Mouse (Mus musculus) CH12.LX (cell line): ENCODE measurements around the gene Nktr. TPM values are rescaled to one million over a fixed set of nuclear protein-coding genes. Genes with fewer than 3 reads are reported as not detected.

Source experiments
- DNase-seq: peaks from one replicate; pipeline ENCODE4 v3.0.0-alpha.2; 2013; ENCODE audit errors: extremely low read depth
- H3K27ac ChIP-seq: 2 replicates; pipeline ENCODE4 v1.5.1; 2012; ENCODE audit warnings: low read depth, mild to moderate bottlenecking, control low read depth, moderate library complexity; ENCODE audit not compliant: insufficient read depth
- H3K27me3 ChIP-seq: replicated peaks from 2 replicates; pipeline ENCODE3; 2012; ENCODE audit warnings: inconsistent platforms
- H3K36me3 ChIP-seq, 2 experiments: replicated peaks in 1 of 2; 2 replicates each; pipeline versions ENCODE3 to v1.6.1; 2012; ENCODE audit warnings: inconsistent platforms in 1 of 2, low read length in 1 of 2, mild to moderate bottlenecking in 1 of 2, mixed read lengths in 1 of 2, moderate library complexity in 1 of 2; ENCODE audit not compliant: control insufficient read depth in 1 of 2, insufficient read depth in 1 of 2
- H3K4me1 ChIP-seq, 2 experiments: 2 replicates each; pipeline ENCODE4 v1.6.1; 2012; ENCODE audit warnings: inconsistent platforms in 1 of 2, moderate library complexity in 1 of 2; ENCODE audit not compliant: insufficient read depth in 2 of 2, control insufficient read depth in 1 of 2
- H3K4me2 ChIP-seq: 2 replicates; pipeline ENCODE4 v1.6.1; 2012; ENCODE audit warnings: low read depth, mild to moderate bottlenecking, control low read depth; ENCODE audit not compliant: poor library complexity, insufficient read depth, severe bottlenecking
- H3K4me3 ChIP-seq, 3 experiments: fragments of 150-350 bp in 1 of 3; sonication (generic) in 1 of 3; replicated peaks in 1 of 3; 2 replicates each; pipeline versions ENCODE3 to v1.5.1; 2011 to 2012; ENCODE audit warnings: low read depth in 2 of 3, low read length in 2 of 3, mild to moderate bottlenecking in 2 of 3, moderate library complexity in 2 of 3, control low read depth in 1 of 3, improper control_type of control experiment in 1 of 3, inconsistent platforms in 1 of 3, mixed read lengths in 1 of 3; ENCODE audit not compliant: poor library complexity in 1 of 3
- H3K79me2 ChIP-seq: replicated peaks from 2 replicates; pipeline ENCODE4 v1.6.1; 2012; ENCODE audit warnings: mild to moderate bottlenecking, moderate library complexity; ENCODE audit not compliant: control insufficient read depth, poor library complexity, insufficient read depth, severe bottlenecking; ENCODE audit errors: extremely low read depth
- H3K9ac ChIP-seq: 2 replicates; pipeline ENCODE4 v1.6.1; 2012; ENCODE audit warnings: low read depth, mild to moderate bottlenecking, control low read depth, moderate library complexity; ENCODE audit not compliant: insufficient read depth
- H3K9me3 ChIP-seq: replicated peaks from 2 replicates; pipeline ENCODE3; 2012; ENCODE audit warnings: low read length, inconsistent platforms, mixed read lengths
- ETS1 ChIP-seq: conservative IDR thresholded peaks from 2 replicates; pipeline ENCODE4 v1.6.1; 2012; ENCODE audit warnings: low read depth, mild to moderate bottlenecking, inconsistent platforms, low read length, improper control_type of control experiment, moderate library complexity
- HCFC1 ChIP-seq: IDR thresholded peaks from 2 replicates; pipeline ENCODE4 v1.6.1; 2012; ENCODE audit warnings: low read depth, mild to moderate bottlenecking, inconsistent platforms, low read length, improper control_type of control experiment
- MXI1 ChIP-seq: IDR thresholded peaks from 2 replicates; pipeline ENCODE4 v1.6.1; 2011; ENCODE audit warnings: mild to moderate bottlenecking, low read depth, low read length, improper control_type of control experiment
- MYC ChIP-seq: IDR thresholded peaks from 2 replicates; pipeline ENCODE4 v1.6.1; 2011; ENCODE audit warnings: low read depth, mild to moderate bottlenecking, improper control_type of control experiment, low read length
- POLR2A ChIP-seq: IDR thresholded peaks from 2 replicates; pipeline ENCODE4 v1.6.1; 2011; ENCODE audit warnings: low read depth, mild to moderate bottlenecking, improper control_type of control experiment, low read length
- TCF12 ChIP-seq: IDR thresholded peaks from 2 replicates; pipeline ENCODE4 v1.6.1; 2014; ENCODE audit warnings: low read depth, mild to moderate bottlenecking, inconsistent platforms, low read length, improper control_type of control experiment
- USF2 ChIP-seq: conservative IDR thresholded peaks from 2 replicates; pipeline ENCODE4 v1.6.1; 2011; ENCODE audit warnings: low read depth, low read length, improper control_type of control experiment
- ZC3H11A ChIP-seq: IDR thresholded peaks from 2 replicates; pipeline ENCODE4 v1.6.1; 2012; ENCODE audit warnings: low read depth, mild to moderate bottlenecking, inconsistent platforms, low read length, improper control_type of control experiment
- ZKSCAN1 ChIP-seq: IDR thresholded peaks from 2 replicates; pipeline ENCODE4 v1.6.1; 2012; ENCODE audit warnings: low read depth, inconsistent platforms, low read length, improper control_type of control experiment, borderline replicate concordance
- ZMIZ1 ChIP-seq: IDR thresholded peaks from 2 replicates; pipeline ENCODE4 v1.6.1; 2012; ENCODE audit warnings: low read depth, mild to moderate bottlenecking, inconsistent platforms, low read length, improper control_type of control experiment
- dilution Hi-C: fragments of 300-500 bp; cut with MboI; formaldehyde crosslinking; loops from 2 replicates; pipeline ENCODE4 v1.14.3; 2020; ENCODE audit warnings: low sequenced_read_pairs; ENCODE audit not compliant: extremely low pct_unique_long_range_greater_than_20kb, extremely low pct_ligation_motif_present
- in situ Hi-C: fragments of 300-500 bp; cut with MboI; formaldehyde crosslinking; loops from 3 replicates; pipeline ENCODE4 v1.14.3; 2019; ENCODE audit warnings: low sequenced_read_pairs, low pct_ligation_motif_present, low pct_unique_long_range_greater_than_20kb, mixed read lengths
- polyA plus RNA-seq: library from polyadenylated mRNA; unstranded; fragments of >175 nt; gene quantifications from 2 replicates; pipeline ENCODE4 v1.2.1, GENCODE M21; 2012; ENCODE audit warnings: low read depth; ENCODE audit not compliant: insufficient read length
- total RNA-seq, 2 experiments: library from RNA; depleted of rRNA; stranded (reverse); fragments of 300-350 nt in 1 of 2; fragments of >200 nt in 1 of 2; gene quantifications; 2 replicates each; pipeline ENCODE4 v1.2.3; 2012 to 2014

Gene Nktr
- total and polyA plus RNA-seq, 3 experiments: 31.0 to 65.0 (median 32.2) TPM

DNA sequence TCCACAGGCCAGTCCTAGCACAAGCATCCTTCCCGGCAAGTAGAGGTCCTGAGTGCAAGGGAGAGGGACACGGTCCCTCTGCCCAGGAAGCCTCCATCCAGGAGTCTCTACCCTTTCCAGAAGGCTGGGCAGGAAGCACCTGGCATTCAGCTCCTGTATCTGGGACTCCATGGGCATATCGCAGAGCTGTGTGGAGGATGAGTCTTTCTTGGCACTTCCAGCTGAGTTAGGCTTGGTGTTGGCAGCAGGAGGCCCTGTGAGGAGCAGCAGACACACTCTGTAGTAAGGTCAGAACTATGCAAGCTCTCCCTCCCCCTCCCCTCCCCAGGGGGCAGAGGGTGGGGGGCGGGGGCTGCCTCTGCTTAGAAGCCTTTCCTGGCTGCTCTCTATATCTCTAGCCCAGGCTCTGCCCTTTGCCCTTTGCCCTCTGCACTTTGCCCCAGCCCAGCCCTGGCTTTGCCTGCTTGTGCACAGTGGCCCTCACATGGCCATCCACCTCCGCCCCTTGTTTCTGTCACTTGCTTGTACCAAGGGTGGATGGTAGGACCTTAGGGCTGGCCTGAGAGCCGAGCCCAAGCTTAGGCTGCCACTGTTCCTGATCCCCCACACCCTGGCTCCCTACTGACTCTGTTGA, 80.0 kb downstream of the Nktr start:
- in situ Hi-C loops (no loop called here), dilution Hi-C loops (no loop called here)
- peaks cover 85% of the 10 kb centered on the region for H3K27me3 ChIP-seq
- H3K9ac ChIP-seq: no peak overlapping the region
- H3K4me1 ChIP-seq: no peaks in the 10 kb centered on the region; a peak in 1 of 4 replicates
- no peak overlapping the region for H3K4me3 ChIP-seq
- no peaks in the 10 kb centered on the region for H3K9me3 ChIP-seq
- no peak overlapping the region for H3K27ac ChIP-seq
- H3K36me3 ChIP-seq: no peaks in the 10 kb centered on the region
- no peak for DNase-seq
- H3K79me2 ChIP-seq: no peaks in the 10 kb centered on the region
- no peak overlapping the region for H3K4me2 ChIP-seq
- no peak for TF ChIP-seq HCFC1
- no peak for TF ChIP-seq USF2
- TF ChIP-seq ZMIZ1: no peak
- TF ChIP-seq POLR2A: no peak
- TF ChIP-seq ETS1: no peak

DNA sequence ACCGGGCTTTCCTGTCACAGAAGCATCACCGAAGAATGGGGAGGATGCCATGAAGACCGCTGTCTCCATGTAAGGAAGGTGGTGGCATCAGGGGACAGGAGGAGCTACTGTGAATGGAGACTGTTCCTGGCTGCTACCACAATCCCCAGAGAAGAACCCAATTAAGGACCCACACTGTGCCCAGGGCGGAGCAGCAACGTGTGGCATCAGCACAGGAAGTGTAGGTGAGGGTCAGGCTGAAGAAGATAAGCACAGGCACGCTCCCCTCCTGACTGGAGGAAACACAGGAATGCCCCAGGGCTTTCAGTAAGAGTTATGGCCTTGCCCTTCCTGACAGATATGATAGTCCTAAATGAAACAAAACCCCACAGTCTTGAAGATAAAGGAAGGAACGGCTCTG, 83.8 kb downstream of the Nktr start:
- DNase-seq: no peak
- no peak for TF ChIP-seq ZC3H11A
- TF ChIP-seq TCF12: no peak
- no peak for TF ChIP-seq ZKSCAN1
- TF ChIP-seq MYC: no peak
- no peak for TF ChIP-seq MXI1
- dilution Hi-C loops (no loop called here), in situ Hi-C loops (no loop called here)
- H3K79me2 ChIP-seq: no peaks in the 10 kb centered on the region
- no peak overlapping the region for H3K9ac ChIP-seq
- no peaks in the 10 kb centered on the region; a peak in 1 of 4 replicates for H3K4me1 ChIP-seq
- H3K4me3 ChIP-seq: no peak overlapping the region
- H3K9me3 ChIP-seq: no peaks in the 10 kb centered on the region
- no peak overlapping the region for H3K4me2 ChIP-seq
- H3K27me3 ChIP-seq: peaks cover 63% of the 10 kb centered on the region
- no peaks in the 10 kb centered on the region for H3K36me3 ChIP-seq
- H3K27ac ChIP-seq: no peak overlapping the region

Other genes starting within 250 kb of the Nktr start
- gene Cck, start 223.5 kb upstream of the Nktr start, total RNA-seq (2012; rRNA removed): not detected in 2 replicates
- not detected in 2 replicates for gene Cck, start 223.5 kb upstream of the Nktr start, total RNA-seq (2014; rRNA removed)
- not detected in 2 replicates for gene Cck, start 223.5 kb upstream of the Nktr start, polyA plus RNA-seq
- gene Lyzl4, start 77.1 kb upstream of the Nktr start, total RNA-seq (2012; rRNA removed): not detected in 2 replicates
- not detected in 2 replicates for gene Lyzl4, start 77.1 kb upstream of the Nktr start, total RNA-seq (2014; rRNA removed)
- gene Lyzl4, start 77.1 kb upstream of the Nktr start, polyA plus RNA-seq: not detected in 2 replicates
- 0.04 and 0.08 TPM in 2 replicates for gene Vipr1, start 76.5 kb upstream of the Nktr start, total RNA-seq (2012; rRNA removed)
- gene Vipr1, start 76.5 kb upstream of the Nktr start, total RNA-seq (2014; rRNA removed): not detected in 2 replicates
- gene Vipr1, start 76.5 kb upstream of the Nktr start, polyA plus RNA-seq: 0.11 TPM in 2 replicates
- gene Sec22c, start 13.7 kb upstream of the Nktr start, total RNA-seq (2012; rRNA removed): 3.2 and 4.0 TPM in 2 replicates
- 2.4 and 2.5 TPM in 2 replicates for gene Sec22c, start 13.7 kb upstream of the Nktr start, total RNA-seq (2014; rRNA removed)
- gene Sec22c, start 13.7 kb upstream of the Nktr start, polyA plus RNA-seq: 4.6 and 5.7 TPM in 2 replicates
- gene Ss18l2, start 8.8 kb upstream of the Nktr start, total RNA-seq (2012; rRNA removed): 40.2 and 57.6 TPM in 2 replicates
- gene Ss18l2, start 8.8 kb upstream of the Nktr start, total RNA-seq (2014; rRNA removed): 77.0 and 82.2 TPM in 2 replicates
- gene Ss18l2, start 8.8 kb upstream of the Nktr start, polyA plus RNA-seq: 41.5 and 52.9 TPM in 2 replicates
- 0.13 and 0.84 TPM in 2 replicates for gene Zfp651, start 40.2 kb downstream of the Nktr start, total RNA-seq (2012; rRNA removed)
- gene Zfp651, start 40.2 kb downstream of the Nktr start, total RNA-seq (2014; rRNA removed): 0.07 and 0.30 TPM in 2 replicates
- 0.20 and 0.34 TPM in 2 replicates for gene Zfp651, start 40.2 kb downstream of the Nktr start, polyA plus RNA-seq
- not detected in 2 replicates for gene Klhl40, start 58.4 kb downstream of the Nktr start, total RNA-seq (2012; rRNA removed)
- gene Klhl40, start 58.4 kb downstream of the Nktr start, total RNA-seq (2014; rRNA removed): not detected in 2 replicates
- not detected in 2 replicates for gene Klhl40, start 58.4 kb downstream of the Nktr start, polyA plus RNA-seq
- not detected in 2 replicates for gene Hhatl, start 73.3 kb downstream of the Nktr start, total RNA-seq (2012; rRNA removed)
- not detected in 2 replicates for gene Hhatl, start 73.3 kb downstream of the Nktr start, total RNA-seq (2014; rRNA removed)
- not detected in 2 replicates for gene Hhatl, start 73.3 kb downstream of the Nktr start, polyA plus RNA-seq
- gene Ccdc13, start 120.3 kb downstream of the Nktr start, total RNA-seq (2012; rRNA removed): 0.25 and 0.34 TPM in 2 replicates
- not detected in 2 replicates for gene Ccdc13, start 120.3 kb downstream of the Nktr start, total RNA-seq (2014; rRNA removed)
- gene Ccdc13, start 120.3 kb downstream of the Nktr start, polyA plus RNA-seq: 0.11 TPM in 1 of 2 replicates, not detected in the other
- 118 and 132 TPM in 2 replicates for gene Higd1a, start 139.2 kb downstream of the Nktr start, total RNA-seq (2012; rRNA removed)
- gene Higd1a, start 139.2 kb downstream of the Nktr start, total RNA-seq (2014; rRNA removed): 90.6 and 93.2 TPM in 2 replicates
- gene Higd1a, start 139.2 kb downstream of the Nktr start, polyA plus RNA-seq: 75.4 and 79.3 TPM in 2 replicates
- 2.9 and 4.5 TPM in 2 replicates for gene Ackr2, start 179.2 kb downstream of the Nktr start, total RNA-seq (2012; rRNA removed)
- 9.8 TPM in 2 replicates for gene Ackr2, start 179.2 kb downstream of the Nktr start, total RNA-seq (2014; rRNA removed)
- gene Ackr2, start 179.2 kb downstream of the Nktr start, polyA plus RNA-seq: 13.0 and 13.9 TPM in 2 replicates
- gene Cyp8b1, start 197.1 kb downstream of the Nktr start, total RNA-seq (2012; rRNA removed): not detected in 2 replicates
- not detected in 2 replicates for gene Cyp8b1, start 197.1 kb downstream of the Nktr start, total RNA-seq (2014; rRNA removed)
- gene Cyp8b1, start 197.1 kb downstream of the Nktr start, polyA plus RNA-seq: 0.27 TPM in 1 of 2 replicates, not detected in the other
- gene Fam198a, start 231.8 kb downstream of the Nktr start, total RNA-seq (2012; rRNA removed): 0.76 and 0.93 TPM in 2 replicates
- 0.40 and 0.63 TPM in 2 replicates for gene Fam198a, start 231.8 kb downstream of the Nktr start, total RNA-seq (2014; rRNA removed)
- 0.59 and 0.70 TPM in 2 replicates for gene Fam198a, start 231.8 kb downstream of the Nktr start, polyA plus RNA-seq